Mouse (Mus musculus): ENCODE results near the gene Ttn. TPM values are rescaled to one million over a fixed set of nuclear protein-coding genes. Genes with fewer than 3 reads are reported as not detected.
A peak's percentile ranks its signal among the peaks of the same experiment; 100 is the strongest.

The Ttn gene
- total and polyA plus RNA-seq, 3 experiments = under 0.01 to 0.03 TPM; not detected in 1

- Histone ChIP-seq H3K27ac (ENCODE audit: control insufficient read depth, low read depth, low read length) (no peak overlapping the region), H3K27me3 (ENCODE audit: control insufficient read depth in 1 of 2, insufficient read depth in 2 of 2, low read length in 2 of 2) (no peaks in the 10 kb centered on the region), H3K79me2 (ENCODE audit: control insufficient read depth, insufficient read depth, low read length, poor library complexity) (peaks cover 2% of the 10 kb centered on the region; the same call in 1 of the 2 replicates), H3K9me3 (replicated peaks; ENCODE audit: insufficient read depth, low read length) (no peaks in the 10 kb centered on the region), H3K4me3 (ENCODE audit: control insufficient read depth in 1 of 2, insufficient read depth in 1 of 2, low read depth in 2 of 2, low read length in 2 of 2) (no peak overlapping the region), H3K4me1 (ENCODE audit: control insufficient read depth in 1 of 2, insufficient read depth in 2 of 2, low read length in 2 of 2) (peaks cover 13 to 17% of the 10 kb centered on the region in 2 experiments), H3K9ac (ENCODE audit: control insufficient read depth, low read depth, low read length, poor library complexity, severe bottlenecking) (no peak overlapping the region), H3K36me3 (ENCODE audit: control insufficient read depth in 1 of 2, insufficient read depth in 2 of 2, low read length in 2 of 2) (peaks cover 25 to 26% of the 10 kb centered on the region in 2 experiments)
- DNase-seq (ENCODE audit: low read depth, low spot score) = no peak
- TF ChIP-seq RCOR1 (IDR thresholded peaks at IDR 0.05; ENCODE audit: low read depth, low read length) (no peak), POLR2AphosphoS5 (IDR thresholded peaks at IDR 0.05; ENCODE audit: borderline replicate concordance, low read depth, low read length) (no peak), TAL1 (IDR thresholded peaks at IDR 0.05; ENCODE audit: low read length) (no peak), MEF2A (IDR thresholded peaks at IDR 0.05; ENCODE audit: extremely low read depth, insufficient replicate concordance, low read depth, low read length, poor library complexity, severe bottlenecking) (no peak), SIN3A (IDR thresholded peaks at IDR 0.05; ENCODE audit: low read length) (no peak)
Observed at GRCm38 (mm10) chr2:76693765-76694164, 288.6 kb downstream of the Ttn start.

- peaks cover 2% of the 10 kb centered on the region; the same call in 1 of the 2 replicates for H3K79me2 ChIP-seq (ENCODE audit: control insufficient read depth, insufficient read depth, low read length, poor library complexity)
- H3K4me3 ChIP-seq (ENCODE audit: control insufficient read depth in 1 of 2, insufficient read depth in 1 of 2, low read depth in 2 of 2, low read length in 2 of 2) = no peak overlapping the region
- DNase-seq (ENCODE audit: low read depth, low spot score) = peak; percentile 88
- H3K9me3 ChIP-seq (replicated peaks; ENCODE audit: insufficient read depth, low read length) = no peaks in the 10 kb centered on the region
- no peaks in the 10 kb centered on the region for H3K27me3 ChIP-seq (ENCODE audit: control insufficient read depth in 1 of 2, insufficient read depth in 2 of 2, low read length in 2 of 2)
- H3K27ac ChIP-seq (ENCODE audit: control insufficient read depth, low read depth, low read length) = peak overlapping the region; percentile 79
- peaks cover 25 to 32% of the 10 kb centered on the region in 2 experiments for H3K4me1 ChIP-seq (ENCODE audit: control insufficient read depth in 1 of 2, insufficient read depth in 2 of 2, low read length in 2 of 2)
- peak overlapping the region; percentile 23; the same call in 1 of the 2 replicates for H3K9ac ChIP-seq (ENCODE audit: control insufficient read depth, low read depth, low read length, poor library complexity, severe bottlenecking)
- TF ChIP-seq RCOR1 (IDR thresholded peaks at IDR 0.05; ENCODE audit: low read depth, low read length) = peak; percentile 42; the same call in 1 of the 2 replicates
- peak; percentile 68; the same call in 1 of the 2 replicates for TF ChIP-seq ELF1 (IDR thresholded peaks at IDR 0.05; ENCODE audit: low read depth, low read length)
- TF ChIP-seq HCFC1 (IDR thresholded peaks at IDR 0.05; ENCODE audit: low read depth, low read length) = peak; percentile 66
- peak; percentile 88 for TF ChIP-seq ETS1 (IDR thresholded peaks at IDR 0.05; ENCODE audit: low read depth, low read length)
- TF ChIP-seq EP300 (IDR thresholded peaks at IDR 0.05; ENCODE audit: low read depth in 1 of 2, low read length in 2 of 2) = peak; percentile 84 to 89
- TF ChIP-seq TAL1 (IDR thresholded peaks at IDR 0.05; ENCODE audit: low read length) = peak; percentile 62
- TF ChIP-seq TCF12 (IDR thresholded peaks at IDR 0.05; ENCODE audit: low read depth, low read length) = peak; percentile 84
- no peak for TF ChIP-seq TBP (IDR thresholded peaks at IDR 0.05; ENCODE audit: low read depth, low read length)
- peak; percentile 88 for TF ChIP-seq GATA1 (IDR thresholded peaks at IDR 0.05; ENCODE audit: low read depth, low read length)
- TF ChIP-seq BHLHE40 (IDR thresholded peaks at IDR 0.05; ENCODE audit: borderline replicate concordance, low read depth, low read length) = no peak
- peak; percentile 31; the same call in 1 of the 2 replicates for TF ChIP-seq SIN3A (IDR thresholded peaks at IDR 0.05; ENCODE audit: low read length)
- peaks cover 23 to 47% of the 10 kb centered on the region in 2 experiments for H3K36me3 ChIP-seq (ENCODE audit: control insufficient read depth in 1 of 2, insufficient read depth in 2 of 2, low read length in 2 of 2)
Observed at GRCm38 (mm10) chr2:76690436-76691204, 291.7 kb downstream of the Ttn start.

All from MEL (cell line).